Mouse (Mus musculus) neural tube, embryonic 15.5 days (tissue): ENCODE measurements around the gene Arf5. TPM values are rescaled to one million over a fixed set of nuclear protein-coding genes. Genes with fewer than 3 reads are reported as not detected.

Experiments
- ATAC-seq: fragments of 200-750 bp; cut with Nextera tagmentation; 2 replicates; pipeline ENCODE4 v1.8.0; 2017; ENCODE audit warnings: mild to moderate bottlenecking, moderate TSS enrichment, moderate library complexity; ENCODE audit not compliant: low FRiP score
- H3K27ac ChIP-seq: fragments of 300-500 bp; sonication (generic); replicated peaks from 2 replicates; pipeline ENCODE4 v1.5.1; 2015; ENCODE audit warnings: mild to moderate bottlenecking, inconsistent platforms
- H3K27me3 ChIP-seq: fragments of 300-500 bp; sonication (generic); replicated peaks from 2 replicates; pipeline ENCODE4 v1.6.1; 2015; ENCODE audit warnings: inconsistent platforms
- H3K36me3 ChIP-seq: fragments of 300-500 bp; sonication (generic); 2 replicates; pipeline ENCODE4 v1.6.1; 2015; ENCODE audit warnings: inconsistent platforms
- H3K4me1 ChIP-seq: fragments of 300-500 bp; sonication (generic); 2 replicates; pipeline ENCODE4 v1.6.1; 2015; ENCODE audit warnings: inconsistent platforms
- H3K4me2 ChIP-seq: fragments of 300-500 bp; sonication (generic); 2 replicates; pipeline ENCODE4 v1.6.1; 2015; ENCODE audit warnings: inconsistent platforms, mild to moderate bottlenecking, moderate library complexity
- H3K4me3 ChIP-seq: fragments of 300-500 bp; sonication (generic); replicated peaks from 2 replicates; pipeline ENCODE4 v1.5.1; 2015; ENCODE audit warnings: mild to moderate bottlenecking, inconsistent platforms
- H3K9ac ChIP-seq: fragments of 300-500 bp; sonication (generic); replicated peaks from 2 replicates; pipeline ENCODE4 v1.6.1; 2015; ENCODE audit warnings: mild to moderate bottlenecking, inconsistent platforms
- H3K9me3 ChIP-seq: fragments of 300-500 bp; sonication (generic); replicated peaks from 2 replicates; pipeline ENCODE4 v1.6.1; 2016; ENCODE audit warnings: inconsistent platforms
- WGBS: fragments of 180-500 bp; shearing (Covaris S2); methylation state at CpG from one replicate; pipeline ENCODE4 v1.1.7; 2015; ENCODE audit warnings: mixed read lengths; 5-methylcytosine and 5-hydroxymethylcytosine counted together
- polyA plus RNA-seq: library from polyadenylated mRNA; unstranded; fragments of >200 nt; fragmentation: Nextera tagmentation; extraction: Ambion mirVana; gene quantifications from 2 replicates; pipeline ENCODE4 v1.2.1, GENCODE M21; 2015

The Arf5 gene
- polyA plus RNA-seq, 1 experiment from 2014 or later: 444 TPM

- 69% methylated on average over 4 of the region's 4 CpGs for WGBS
- H3K36me3 ChIP-seq: peaks cover 36% of the 10 kb centered on the region
- H3K27me3 ChIP-seq: no peaks in the 10 kb centered on the region
- H3K9ac ChIP-seq: no peak overlapping the region
- no peak overlapping the region for H3K4me3 ChIP-seq
- no peak for ATAC-seq
- peaks cover 46% of the 10 kb centered on the region for H3K4me1 ChIP-seq
- H3K9me3 ChIP-seq: no peaks in the 10 kb centered on the region
- no peak overlapping the region for H3K4me2 ChIP-seq
- no peak overlapping the region for H3K27ac ChIP-seq
Measured at GRCm38 (mm10) chr6:28416981-28417380, 6.4 kb upstream of the Arf5 start.

GRCm38 (mm10) chr6:28418449-28418848 lies 4.9 kb upstream of the Arf5 start:
- H3K9me3 ChIP-seq: no peaks in the 10 kb centered on the region
- WGBS: 88% methylated on average over 14 of the region's 14 CpGs
- H3K27me3 ChIP-seq: no peaks in the 10 kb centered on the region
- H3K4me3 ChIP-seq: no peak overlapping the region
- H3K4me2 ChIP-seq: peak overlapping the region; percentile 6; the same call in 1 of the 2 replicates
- H3K9ac ChIP-seq: no peak overlapping the region
- no peak for ATAC-seq
- H3K36me3 ChIP-seq: peaks cover 36% of the 10 kb centered on the region
- peak overlapping the region; percentile 37; the same call in 1 of the 2 replicates for H3K27ac ChIP-seq
- peaks cover 56% of the 10 kb centered on the region for H3K4me1 ChIP-seq

- whole genome bisulfite sequencing: 85% methylated on average over 2 of the region's 2 CpGs
- Histone ChIP-seq H3K9ac (no peak overlapping the region), H3K27me3 (no peaks in the 10 kb centered on the region), H3K4me1 (peaks cover 62% of the 10 kb centered on the region), H3K36me3 (peaks cover 36% of the 10 kb centered on the region), H3K4me3 (0 out of 2 replicates have a peak overlapping the region, but pooled peaks have one; percentile 51), H3K27ac (no peak overlapping the region), H3K9me3 (no peaks in the 10 kb centered on the region), H3K4me2 (peak overlapping the region; percentile 89)
- no peak for ATAC-seq
Measured at GRCm38 (mm10) chr6:28419673-28420072, 3.7 kb upstream of the Arf5 start.

- no peak for ATAC-seq
- Histone ChIP-seq H3K9me3 (no peaks in the 10 kb centered on the region), H3K9ac (peak overlapping the region; percentile 47; the same call in 1 of the 2 replicates), H3K27ac (no peak overlapping the region), H3K36me3 (peaks cover 32% of the 10 kb centered on the region), H3K4me2 (peak overlapping the region; percentile 89), H3K27me3 (no peaks in the 10 kb centered on the region), H3K4me1 (peaks cover 69% of the 10 kb centered on the region), H3K4me3 (peak overlapping the region; percentile 51)
- 87% methylated on average over 17 of the region's 17 CpGs for WGBS
Measured at GRCm38 (mm10) chr6:28420361-28420760, 3.0 kb upstream of the Arf5 start.

- peak overlapping the region; percentile 89 for H3K4me2 ChIP-seq
- no peak for ATAC-seq
- WGBS: 31% methylated on average over 13 of the region's 13 CpGs
- peaks cover 73% of the 10 kb centered on the region for H3K4me1 ChIP-seq
- peak overlapping the region; percentile 51 for H3K4me3 ChIP-seq
- no peaks in the 10 kb centered on the region for H3K9me3 ChIP-seq
- peaks cover 30% of the 10 kb centered on the region for H3K36me3 ChIP-seq
- H3K27ac ChIP-seq: no peak overlapping the region
- H3K27me3 ChIP-seq: no peaks in the 10 kb centered on the region
- peak overlapping the region; percentile 47 for H3K9ac ChIP-seq
Measured at GRCm38 (mm10) chr6:28420865-28421264, 2.5 kb upstream of the Arf5 start.

- ATAC-seq: peak; percentile 89
- Histone ChIP-seq H3K36me3 (peaks cover 36% of the 10 kb centered on the region), H3K27me3 (no peaks in the 10 kb centered on the region), H3K4me3 (peak overlapping the region; percentile 51), H3K9ac (peak overlapping the region; percentile 47), H3K9me3 (no peaks in the 10 kb centered on the region), H3K4me1 (peaks cover 77% of the 10 kb centered on the region), H3K27ac (peak overlapping the region; percentile 14), H3K4me2 (peak overlapping the region; percentile 89)
- under 1% methylated on average over 27 of the region's 27 CpGs for WGBS
Measured at GRCm38 (mm10) chr6:28421469-28422000, 1.8 kb upstream of the Arf5 start.

GRCm38 (mm10) chr6:28422651-28423290 lies 589 bp upstream of the Arf5 start:
- Histone ChIP-seq H3K27ac (peak overlapping the region; percentile 82), H3K4me2 (peak overlapping the region; percentile 68), H3K9ac (no peak overlapping the region), H3K4me1 (peaks cover 66% of the 10 kb centered on the region), H3K9me3 (no peaks in the 10 kb centered on the region), H3K36me3 (peaks cover 28% of the 10 kb centered on the region), H3K4me3 (peak overlapping the region; percentile 86), H3K27me3 (no peaks in the 10 kb centered on the region)
- WGBS: 72% methylated on average over 15 of the region's 15 CpGs
- peak; percentile 2 for ATAC-seq

- H3K4me2 ChIP-seq: peak overlapping the region; percentile 68
- peak overlapping the region; percentile 86 for H3K4me3 ChIP-seq
- H3K27me3 ChIP-seq: no peaks in the 10 kb centered on the region
- peak overlapping the region; percentile 82 for H3K27ac ChIP-seq
- ATAC-seq: peak; percentile 56
- peaks cover 15% of the 10 kb centered on the region for H3K36me3 ChIP-seq
- no peaks in the 10 kb centered on the region for H3K9me3 ChIP-seq
- peak overlapping the region; percentile 99 for H3K9ac ChIP-seq
- peaks cover 54% of the 10 kb centered on the region for H3K4me1 ChIP-seq
- 12% methylated on average over 41 of the region's 46 CpGs for WGBS
Measured at GRCm38 (mm10) chr6:28423767-28424695, 671 bp downstream of the Arf5 start.

- no peaks in the 10 kb centered on the region for H3K27me3 ChIP-seq
- H3K9me3 ChIP-seq: no peaks in the 10 kb centered on the region
- peak overlapping the region; percentile 86; the same call in 1 of the 2 replicates for H3K4me3 ChIP-seq
- WGBS: 94% methylated on average over 6 of the region's 6 CpGs
- H3K4me2 ChIP-seq: peak overlapping the region; percentile 68
- ATAC-seq: no peak
- H3K9ac ChIP-seq: no peak overlapping the region
- peaks cover 14% of the 10 kb centered on the region for H3K36me3 ChIP-seq
- peaks cover 44% of the 10 kb centered on the region for H3K4me1 ChIP-seq
- no peak overlapping the region for H3K27ac ChIP-seq
Measured at GRCm38 (mm10) chr6:28425019-28425418, 1.7 kb downstream of the Arf5 start.

- Histone ChIP-seq H3K4me3 (no peak within 1 kb of the TSS), H3K9ac (no peak within 1 kb of the TSS), H3K4me1 (peaks cover 28% of the 10 kb centered on the region), H3K9me3 (no peaks in the 10 kb centered on the region), H3K4me2 (no peak within 1 kb of the TSS), H3K27me3 (no peaks in the 10 kb centered on the region), H3K36me3 (peaks cover 14% of the 10 kb centered on the region), H3K27ac (no peak within 1 kb of the TSS)
- 78% methylated on average over 3 of the region's 3 CpGs for WGBS
- no peak for ATAC-seq
Measured at GRCm38 (mm10) chr6:28427096-28427839, 3.9 kb downstream of the Arf5 start, which contains the start of gene Fscn3. Fscn3 (plus strand) TSS chr6:28427789.

GRCm38 (mm10) chr6:28428290-28428689 lies 4.9 kb downstream of the Arf5 start, which contains the start of gene Gcc1:
Gcc1 (minus strand) TSS chr6:28428390.
- ATAC-seq: no peak
- Histone ChIP-seq H3K36me3 (peaks cover 14% of the 10 kb centered on the region), H3K27me3 (no peaks in the 10 kb centered on the region), H3K9ac (no peak within 1 kb of the TSS), H3K9me3 (no peaks in the 10 kb centered on the region), H3K4me2 (no peak within 1 kb of the TSS), H3K27ac (no peak within 1 kb of the TSS), H3K4me3 (no peak within 1 kb of the TSS), H3K4me1 (peaks cover 22% of the 10 kb centered on the region)
- WGBS: 92% methylated on average over 3 of the region's 3 CpGs
